Mouse (Mus musculus) lung, postnatal 25 days (tissue): ENCODE results near the gene Dhfr.
"Not testable (repeated sequence)": the region's sequence is repeated elsewhere in the genome, so short reads cannot be mapped to it uniquely, and the experiment has no call there.

Experiments used
- DNase-seq: peaks from one replicate; pipeline ENCODE4 v3.0.0; 2022; ENCODE audit warnings: low spot score

Dhfr gene

GRCm38 (mm10) chr13:92354456-92355271 is at the start of gene Dhfr, which contains the start of gene Msh3:
Gene Dhfr (plus strand): TSS chr13:92354726.
Gene Msh3 (minus strand): TSS chr13:92355003.
- peak; percentile 96 for DNase-seq

GRCm38 (mm10) chr13:92305680-92306079 is 48.8 kb upstream of the Dhfr start, which contains the start of gene Gm20379:
Gene Gm20379 (plus strand): TSS chr13:92305980.
- DNase-seq = no peak

- no peak for DNase-seq
Observed at GRCm38 (mm10) chr13:92314613-92315012, 39.9 kb upstream of the Dhfr start.

GRCm38 (mm10) chr13:92320770-92321169 is 33.8 kb upstream of the Dhfr start:
- no peak for DNase-seq

GRCm38 (mm10) chr13:92326030-92326429 is 28.5 kb upstream of the Dhfr start:
- DNase-seq = no peak

GRCm38 (mm10) chr13:92328000-92328399 is 26.5 kb upstream of the Dhfr start:
- no peak for DNase-seq

GRCm38 (mm10) chr13:92330621-92331020 is 23.9 kb upstream of the Dhfr start:
- DNase-seq = no peak

GRCm38 (mm10) chr13:92332103-92332879 is 22.2 kb upstream of the Dhfr start:
- no peak for DNase-seq

- DNase-seq = no peak
Observed at GRCm38 (mm10) chr13:92336857-92337256, 17.7 kb upstream of the Dhfr start.

GRCm38 (mm10) chr13:92337773-92338462 is 16.6 kb upstream of the Dhfr start:
- DNase-seq = no peak

GRCm38 (mm10) chr13:92339787-92340186 is 14.7 kb upstream of the Dhfr start:
- DNase-seq = no peak

GRCm38 (mm10) chr13:92344033-92344432 is 10.5 kb upstream of the Dhfr start:
- DNase-seq = no peak

GRCm38 (mm10) chr13:92346338-92346737 is 8.2 kb upstream of the Dhfr start:
- DNase-seq = no peak

GRCm38 (mm10) chr13:92351100-92351499 is 3.4 kb upstream of the Dhfr start:
- DNase-seq = no peak

GRCm38 (mm10) chr13:92353956-92354355 is 570 bp upstream of the Dhfr start:
- no peak for DNase-seq

- no peak for DNase-seq
Observed at GRCm38 (mm10) chr13:92355272-92355643, 732 bp downstream of the Dhfr start.

- DNase-seq = no peak
Observed at GRCm38 (mm10) chr13:92356376-92356775, 1.9 kb downstream of the Dhfr start.

GRCm38 (mm10) chr13:92357644-92358043 is 3.1 kb downstream of the Dhfr start:
- no peak for DNase-seq

GRCm38 (mm10) chr13:92361609-92362008 is 7.1 kb downstream of the Dhfr start:
- DNase-seq = no peak

GRCm38 (mm10) chr13:92365312-92365711 is 10.8 kb downstream of the Dhfr start:
- DNase-seq = no peak

GRCm38 (mm10) chr13:92370811-92371210 is 16.3 kb downstream of the Dhfr start:
- no peak for DNase-seq

GRCm38 (mm10) chr13:92371466-92371865 is 16.9 kb downstream of the Dhfr start:
- not testable (repeated sequence) for DNase-seq
